Mouse (Mus musculus) myocyte (in vitro differentiated cells): Measurements from ENCODE around the gene Gm7694.

Experiments used
- POLR2AphosphoS2 ChIP-seq: IDR thresholded peaks from one replicate; pipeline ENCODE4 v1.6.1; 2011; ENCODE audit warnings: low read depth, control low read depth; ENCODE audit not compliant: insufficient read length
- USF1 ChIP-seq: IDR thresholded peaks from one replicate; pipeline ENCODE4 v1.6.1; 2011; ENCODE audit warnings: low read depth, mild to moderate bottlenecking, control low read depth, moderate library complexity

GRCm38 (mm10) chr1:170293257-170293656, 12.9 kb downstream of the Gm7694 start:
- no peak for TF ChIP-seq POLR2AphosphoS2
- TF ChIP-seq USF1: no peak
